Mouse (Mus musculus): Measurements from ENCODE around the gene Aire. TPM values are rescaled to one million over a fixed set of nuclear protein-coding genes. Genes with fewer than 3 reads are reported as not detected.
"Not testable (repeated sequence)": the region's sequence is repeated elsewhere in the genome, so short reads cannot be mapped to it uniquely, and the experiment has no call there.

The Aire gene
- total RNA-seq, 2 experiments from 2014 or later = 0.12 TPM; not detected in 1

GRCm38 (mm10) chr10:78049519-78050035 lies 6.2 kb upstream of the Aire start:
- DNase-seq = no peak

- no peak for DNase-seq
Observed at GRCm38 (mm10) chr10:78048061-78048730, 4.8 kb upstream of the Aire start.

- DNase-seq = no peak
Observed at GRCm38 (mm10) chr10:78046388-78046787, 3.0 kb upstream of the Aire start.

GRCm38 (mm10) chr10:78044531-78044930 lies 1.1 kb upstream of the Aire start:
- DNase-seq = no peak

- DNase-seq = no peak
Observed at GRCm38 (mm10) chr10:78042697-78043405, 559 bp downstream of the Aire start.

- no peak for DNase-seq
Observed at GRCm38 (mm10) chr10:78042096-78042495, 1.3 kb downstream of the Aire start.

GRCm38 (mm10) chr10:78041647-78042046 lies 1.8 kb downstream of the Aire start, which contains the start of gene Dnmt3l:
TSS of gene Dnmt3l (plus strand) at chr10:78041947.
- no peak for DNase-seq

GRCm38 (mm10) chr10:78037139-78037538 lies 6.3 kb downstream of the Aire start:
- no peak for DNase-seq

- DNase-seq = no peak
Observed at GRCm38 (mm10) chr10:78031987-78032386, 11.4 kb downstream of the Aire start.

GRCm38 (mm10) chr10:78029080-78029479 lies 14.3 kb downstream of the Aire start:
- no peak for DNase-seq

GRCm38 (mm10) chr10:78028129-78028528 lies 15.3 kb downstream of the Aire start:
- peak; percentile 79 for DNase-seq

- DNase-seq = not testable (repeated sequence)
Observed at GRCm38 (mm10) chr10:78025453-78025852, 18.0 kb downstream of the Aire start.

- DNase-seq = not testable (repeated sequence)
Observed at GRCm38 (mm10) chr10:78019984-78020383, 23.4 kb downstream of the Aire start.

GRCm38 (mm10) chr10:78019291-78019690 lies 24.1 kb downstream of the Aire start:
- no peak for DNase-seq

GRCm38 (mm10) chr10:78018797-78019203 lies 24.6 kb downstream of the Aire start:
- peak; percentile 91 for DNase-seq

GRCm38 (mm10) chr10:78016366-78016765 lies 27.0 kb downstream of the Aire start:
- DNase-seq = peak; percentile 16

GRCm38 (mm10) chr10:78015489-78015888 lies 27.9 kb downstream of the Aire start:
- DNase-seq = peak; percentile 27

GRCm38 (mm10) chr10:78012661-78013495 lies 30.5 kb downstream of the Aire start:
- DNase-seq = peak; percentile 60

GRCm38 (mm10) chr10:78011116-78011515 lies 32.3 kb downstream of the Aire start:
- DNase-seq = not testable (repeated sequence)

- DNase-seq = peak; percentile 24
Observed at GRCm38 (mm10) chr10:78010335-78010734, 33.1 kb downstream of the Aire start.

- no peak for DNase-seq
Observed at GRCm38 (mm10) chr10:78009945-78010293, 33.5 kb downstream of the Aire start, which contains the start of gene Pfkl. TSS of gene Pfkl (minus strand) at chr10:78010083.

- DNase-seq = peak; percentile 99
Observed at GRCm38 (mm10) chr10:78009184-78009944, 34.0 kb downstream of the Aire start.
